Mouse (Mus musculus) thymus, postnatal 14 days (tissue): ENCODE data around the gene Crtc1.
A peak's percentile ranks its signal among the peaks of the same experiment; 100 is the strongest.

Experiments
- DNase-seq: peaks from one replicate; pipeline ENCODE4 v3.0.0; 2021

Gene Crtc1

DNA sequence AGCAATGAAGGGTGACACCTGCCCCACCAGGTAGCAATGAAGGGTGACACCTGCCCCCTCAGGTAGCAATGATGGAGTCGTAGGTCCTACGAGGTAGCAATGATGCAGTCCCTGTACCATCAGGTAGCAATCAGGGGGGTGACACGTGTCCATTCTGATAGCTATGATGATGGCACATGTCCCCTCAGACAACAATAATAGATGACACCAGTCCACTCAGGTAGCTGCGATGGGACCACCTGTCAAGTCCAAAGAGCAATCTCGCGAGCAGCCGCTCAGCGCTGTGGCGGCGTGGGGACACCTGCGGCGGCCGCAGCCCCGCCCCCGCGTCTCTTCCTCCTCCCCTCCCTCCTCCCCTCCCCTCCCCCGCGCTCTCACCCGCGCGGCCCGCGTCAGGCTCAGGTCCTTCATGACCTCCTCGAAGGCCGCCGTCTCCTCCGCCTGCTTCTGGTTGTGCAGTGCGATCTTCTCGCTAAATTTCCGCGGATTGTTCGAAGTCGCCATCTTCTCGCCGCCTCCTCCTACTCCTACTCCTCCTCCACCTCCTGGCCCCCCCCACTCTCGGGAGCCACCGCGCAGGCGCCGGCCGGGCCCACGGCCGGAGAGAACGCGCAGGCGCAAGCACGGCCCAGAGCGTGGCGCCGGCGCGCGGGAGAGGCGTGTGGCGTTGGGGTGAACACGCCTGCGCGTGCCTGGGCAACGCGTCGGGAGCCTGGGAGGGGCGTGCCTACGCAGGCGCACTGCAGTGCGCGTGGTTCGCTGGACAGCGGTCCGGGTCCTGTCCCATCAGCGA lies at the start of gene Crtc1:
Gene Crtc1, minus strand, starts transcription at position 525 of the 793 bp plus-strand sequence.
- DNase-seq: peak; percentile 98

DNA sequence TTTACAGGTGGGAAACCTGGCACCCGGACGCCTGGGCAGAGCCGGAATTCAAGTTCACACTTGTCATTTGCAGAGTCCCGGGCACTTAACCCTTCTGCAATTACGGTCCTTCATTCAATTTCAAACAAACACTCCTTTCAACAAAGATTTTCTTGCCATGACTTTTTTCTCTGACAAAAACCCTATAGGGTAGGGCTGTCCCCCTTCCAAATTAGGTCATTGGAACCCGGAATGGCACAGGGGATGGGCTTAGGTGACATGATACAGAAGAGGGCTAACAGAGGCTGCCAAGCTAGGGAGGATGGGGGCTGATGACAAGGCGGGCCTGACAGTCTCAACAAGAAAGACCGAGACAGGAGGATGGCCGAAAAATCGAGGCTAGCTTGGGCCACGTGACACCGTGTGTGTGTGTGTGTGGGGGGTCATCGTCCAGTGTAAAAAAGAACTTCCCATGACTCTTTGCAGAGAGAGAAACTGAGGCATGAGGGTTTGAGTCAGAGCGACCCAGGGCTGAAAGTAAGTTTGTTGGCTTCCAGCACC lies 49.6 kb upstream of the Crtc1 start:
- DNase-seq: no peak

DNA sequence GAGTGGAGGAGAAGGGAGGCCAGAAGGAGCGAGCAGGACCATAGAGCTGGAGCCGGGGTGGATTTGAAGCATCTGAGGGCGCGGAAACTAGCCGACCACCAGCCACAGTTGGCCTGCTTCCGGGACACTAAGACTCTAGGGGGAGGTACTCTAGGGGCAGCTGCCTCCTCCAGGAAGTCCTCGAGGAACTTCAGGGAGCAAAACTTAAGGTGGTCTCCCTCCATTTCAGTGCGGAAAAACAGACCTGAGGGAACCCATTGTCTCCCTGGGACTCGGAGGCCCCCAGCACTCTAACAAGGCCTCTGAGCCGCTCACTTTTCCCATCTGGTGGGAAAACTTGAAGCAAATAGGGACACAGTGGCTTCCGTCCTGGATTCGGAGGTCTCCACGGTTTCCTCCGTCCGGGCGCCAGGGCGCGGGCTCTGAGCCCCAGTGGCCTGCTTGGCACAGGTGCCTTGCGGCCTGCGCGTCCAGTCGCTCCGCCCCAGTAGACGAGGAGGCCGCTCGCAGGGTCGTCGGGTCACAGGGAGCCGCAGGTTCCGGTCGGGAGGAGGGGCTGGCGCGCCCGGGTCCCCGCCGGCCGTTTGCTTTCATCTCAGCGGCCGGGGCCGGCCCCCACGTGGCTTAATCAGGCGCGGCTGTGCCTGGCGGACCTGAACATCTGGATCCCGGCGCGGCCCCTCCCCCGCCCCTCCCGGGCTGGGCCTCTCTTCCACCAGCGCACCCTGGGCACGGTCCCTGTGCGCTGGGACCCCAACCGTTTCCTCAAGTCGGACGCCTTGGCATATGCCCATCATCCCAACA lies 48.8 kb upstream of the Crtc1 start:
- peak; percentile 26 for DNase-seq

DNA sequence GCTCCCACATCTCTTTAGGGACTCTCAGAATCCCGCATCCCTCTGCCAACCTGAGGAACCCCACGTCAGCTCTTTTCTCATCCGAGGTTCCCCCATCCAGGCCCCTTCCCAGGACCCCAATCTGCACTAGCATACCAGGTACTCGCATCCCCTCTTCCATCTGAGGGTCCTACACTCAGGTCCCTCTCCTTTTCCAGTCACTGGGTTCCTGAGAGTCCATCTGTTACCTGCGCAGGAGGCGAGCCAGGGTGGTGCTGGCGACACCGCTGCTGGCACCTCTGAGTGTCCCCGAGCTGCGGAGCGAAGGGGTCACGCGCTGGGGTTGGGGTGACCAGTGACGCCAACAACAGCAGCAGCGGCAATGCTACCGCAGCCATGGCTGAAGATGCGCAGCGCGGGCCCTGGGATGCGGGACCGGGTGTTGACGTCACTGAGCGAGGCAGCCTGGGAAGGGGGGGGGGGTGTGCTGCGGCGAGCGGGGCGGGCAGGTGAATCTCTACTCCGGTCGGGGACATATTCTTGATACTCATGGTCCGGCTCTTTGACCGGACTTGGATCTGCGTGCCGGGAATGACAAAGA lies 47.7 kb upstream of the Crtc1 start, which contains the start of gene Tmem59l:
Gene Tmem59l, minus strand, starts transcription at position 418 of the 580 bp plus-strand sequence.
- DNase-seq: no peak

DNA sequence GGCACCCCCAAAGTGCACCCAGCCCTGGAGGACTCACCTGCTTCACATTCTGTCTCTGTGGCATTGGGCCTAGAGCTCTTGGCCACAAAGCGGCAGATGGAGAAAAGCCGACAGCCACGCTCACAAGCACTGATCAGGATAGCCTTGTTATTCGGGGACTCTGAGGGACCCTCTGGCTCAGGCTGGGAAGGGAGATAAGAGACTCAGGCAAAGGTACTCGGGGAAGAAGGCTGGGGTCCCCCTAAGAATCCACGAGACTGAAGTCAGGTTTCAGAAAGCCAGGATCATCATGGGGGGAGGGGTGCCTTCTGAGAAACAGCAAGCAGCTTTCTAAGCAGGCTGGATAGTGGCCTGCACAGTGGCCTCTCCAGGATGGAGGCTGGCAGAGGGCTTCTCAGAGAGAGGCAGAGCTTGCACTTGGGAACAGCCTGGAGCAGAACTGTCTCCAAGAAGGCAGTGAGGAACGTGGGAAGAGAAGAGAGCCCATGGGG lies 46.9 kb upstream of the Crtc1 start:
- no peak for DNase-seq

DNA sequence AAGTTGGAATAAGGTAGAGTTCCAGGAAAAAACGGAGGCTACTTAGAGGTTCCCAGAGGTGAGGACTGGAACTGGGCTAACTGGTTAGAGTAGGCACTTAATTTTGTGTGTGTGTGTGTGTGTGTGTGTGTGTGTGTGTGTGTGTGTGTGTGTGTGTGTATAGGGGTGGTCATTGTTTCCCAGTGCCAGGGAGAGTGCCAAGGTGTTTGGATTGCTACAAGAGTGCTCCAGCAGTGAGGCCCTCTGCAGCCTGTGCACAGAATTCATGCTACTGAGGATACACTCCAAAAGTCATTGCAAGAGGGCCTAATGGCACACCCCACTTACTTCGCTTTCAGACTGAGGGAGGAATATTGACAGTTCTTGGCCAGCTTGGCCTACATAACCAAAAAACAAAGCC lies 43.6 kb upstream of the Crtc1 start:
- DNase-seq: no peak

DNA sequence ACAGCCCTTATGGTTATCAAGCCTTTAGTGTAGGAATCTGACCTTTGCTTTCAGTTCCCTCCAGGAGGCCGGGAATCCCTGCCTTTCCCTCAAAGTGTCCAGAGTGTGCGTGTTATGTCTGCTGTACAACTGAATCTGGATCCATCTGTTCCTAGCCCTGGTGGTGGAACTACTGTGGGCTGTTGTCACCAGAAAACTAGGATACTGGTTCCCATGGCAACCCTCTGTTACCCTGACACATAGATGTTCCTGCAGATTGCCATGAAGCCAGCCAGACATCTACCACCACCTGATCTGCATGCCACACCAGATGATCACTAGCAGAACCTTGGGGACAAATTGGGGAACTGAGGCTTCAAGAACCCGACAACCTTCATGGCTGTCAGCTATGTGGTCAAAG lies 42.5 kb upstream of the Crtc1 start:
- no peak for DNase-seq

DNA sequence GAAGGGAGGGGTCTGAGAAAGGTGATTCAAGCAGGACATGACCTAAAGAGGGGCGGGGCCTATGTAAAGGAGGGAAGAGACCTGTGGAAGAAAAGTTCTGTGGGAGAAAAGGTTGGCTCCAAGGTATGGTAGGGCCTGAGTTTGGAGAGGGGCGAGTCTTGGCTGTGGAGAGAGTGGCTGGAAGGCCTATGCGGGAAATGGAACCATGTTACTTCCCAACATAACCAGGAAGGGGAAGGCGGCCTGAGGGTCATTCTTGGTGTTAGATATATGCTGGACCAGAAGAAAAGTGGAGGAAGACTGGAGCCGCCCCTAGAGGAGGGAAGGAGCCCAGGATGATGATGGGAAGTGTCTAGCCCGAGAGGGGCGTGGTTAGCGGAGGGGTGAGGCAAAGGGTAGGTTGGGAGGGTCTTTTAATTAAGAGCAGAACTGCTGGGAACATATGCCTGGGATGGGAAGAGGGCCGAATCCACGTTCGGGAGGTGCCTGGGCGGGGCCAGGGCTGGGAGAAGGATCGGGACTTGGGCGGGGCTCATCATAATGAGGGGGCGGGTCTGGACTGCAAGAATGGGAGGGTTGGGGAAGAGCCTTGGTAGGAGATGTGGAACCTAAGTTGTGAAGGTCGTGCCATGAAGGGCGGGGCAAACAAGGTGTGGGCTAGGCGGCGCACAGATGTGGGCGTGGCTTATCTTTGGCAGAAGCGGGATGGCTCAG lies 38.0 kb upstream of the Crtc1 start:
- no peak for DNase-seq

DNA sequence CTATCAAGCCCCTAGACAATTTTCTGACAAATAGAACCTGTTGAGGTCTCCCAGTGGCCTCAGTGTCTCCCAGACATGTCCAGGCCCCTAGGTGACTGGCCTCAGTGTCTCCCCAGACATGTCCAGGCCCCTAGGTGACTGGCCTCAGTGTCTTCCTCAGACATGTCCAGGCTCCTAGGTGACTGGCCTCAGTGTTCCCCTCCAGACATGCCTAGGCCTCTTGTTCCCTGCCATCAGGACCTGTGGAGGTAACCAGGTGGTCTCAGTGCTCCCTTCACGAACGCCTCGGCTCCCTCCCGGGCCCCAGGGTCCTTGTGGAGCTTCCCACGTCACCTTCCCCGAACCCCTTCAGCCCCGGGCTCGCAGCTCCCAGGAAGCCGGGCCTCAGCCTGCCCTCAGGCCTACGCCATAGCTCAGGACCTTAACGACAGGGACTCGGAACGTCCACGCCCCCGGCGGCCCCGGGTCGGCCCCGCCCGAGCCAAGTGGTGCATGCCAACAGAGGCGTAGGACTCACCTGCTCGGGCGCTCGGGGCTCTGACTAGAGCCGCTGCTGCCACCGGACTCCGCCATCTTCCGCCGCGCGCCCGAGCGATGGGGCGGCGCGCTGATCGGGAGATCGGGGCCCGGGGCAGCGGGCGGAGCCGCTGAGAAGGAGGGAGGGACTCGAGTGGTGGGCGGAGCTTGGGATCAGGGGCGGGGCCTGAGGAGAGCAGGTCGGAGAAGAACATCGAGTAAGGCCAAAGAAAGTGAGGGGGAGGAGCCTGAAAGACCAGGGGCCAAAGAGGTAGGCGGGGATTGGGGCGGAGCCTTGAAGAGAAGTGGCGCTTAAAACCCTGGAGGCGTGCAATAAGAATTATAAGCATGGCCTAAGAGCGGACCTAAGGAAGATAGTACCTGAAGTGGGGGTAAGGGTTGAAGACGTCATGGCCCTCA lies 37.2 kb upstream of the Crtc1 start, which contains the start of gene Klhl26:
Gene Klhl26, minus strand, starts transcription at position 636 of the 936 bp plus-strand sequence.
- peak; percentile 95 for DNase-seq

DNA sequence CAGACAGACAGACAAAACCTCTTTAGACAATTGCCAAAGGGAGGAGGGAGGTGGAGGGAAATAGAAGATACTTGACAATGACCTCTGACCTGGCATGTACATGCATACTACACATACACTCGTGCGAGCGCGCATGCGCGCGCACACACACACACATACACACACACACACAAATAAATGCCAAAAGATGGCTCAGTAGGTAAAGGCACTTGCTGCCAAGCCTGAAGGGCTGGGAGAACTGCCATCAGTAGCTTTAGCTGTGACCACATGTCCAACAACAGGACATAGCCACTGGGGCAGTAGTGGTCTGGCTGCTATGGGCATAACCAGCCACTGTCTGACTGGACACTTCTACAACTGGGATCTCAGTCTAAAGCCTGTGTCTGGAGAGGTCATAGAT lies 32.5 kb upstream of the Crtc1 start:
- DNase-seq: no peak

DNA sequence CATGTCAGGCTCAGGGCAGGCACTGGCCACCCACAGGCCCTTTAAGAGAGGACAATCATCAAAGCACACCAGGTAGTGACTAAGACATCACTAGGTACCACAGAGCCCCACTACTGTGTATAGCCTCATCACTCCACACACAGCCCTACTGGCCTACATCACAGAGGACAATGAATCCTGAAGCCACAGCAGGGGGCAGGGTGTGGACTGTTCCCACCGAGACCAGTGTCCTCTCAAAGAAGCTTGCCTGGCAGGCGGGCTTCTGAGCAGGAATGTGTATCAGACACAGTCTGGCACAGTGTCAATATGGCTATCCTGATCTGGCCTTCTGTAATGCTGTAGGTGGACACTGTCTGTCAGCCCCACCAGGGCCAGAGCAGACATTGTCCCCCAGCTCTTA lies 30.6 kb upstream of the Crtc1 start:
- no peak for DNase-seq

DNA sequence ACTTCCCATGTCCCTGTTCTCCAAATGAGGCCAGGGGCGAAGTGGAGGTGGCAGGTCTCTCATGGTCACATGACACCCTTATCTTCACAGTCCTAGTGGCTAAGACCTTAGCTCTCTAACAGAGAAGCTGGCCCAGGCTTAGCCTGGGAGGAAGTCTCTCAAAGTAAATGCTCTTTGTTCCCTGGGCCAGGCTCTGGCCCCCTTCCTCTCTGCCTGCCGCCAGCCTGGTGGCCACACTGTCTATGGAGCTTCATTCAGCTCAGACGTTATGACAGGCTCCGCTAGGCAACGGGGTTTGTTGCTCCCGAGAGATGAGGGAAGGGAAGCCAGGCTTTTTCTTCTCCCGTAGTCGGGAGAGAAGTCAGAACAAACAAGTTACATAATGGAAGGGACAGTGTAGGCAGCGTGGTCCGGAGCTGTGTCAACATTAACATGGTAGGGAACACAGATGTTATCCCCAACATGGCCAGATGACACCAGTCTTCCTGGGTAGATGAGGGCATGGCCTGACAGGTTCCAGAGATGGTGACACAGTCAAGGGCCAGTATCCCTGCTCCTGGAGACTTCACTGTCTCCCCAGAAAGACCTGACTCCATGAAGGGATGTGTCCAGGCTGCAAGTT lies 30.0 kb upstream of the Crtc1 start:
- no peak for DNase-seq

DNA sequence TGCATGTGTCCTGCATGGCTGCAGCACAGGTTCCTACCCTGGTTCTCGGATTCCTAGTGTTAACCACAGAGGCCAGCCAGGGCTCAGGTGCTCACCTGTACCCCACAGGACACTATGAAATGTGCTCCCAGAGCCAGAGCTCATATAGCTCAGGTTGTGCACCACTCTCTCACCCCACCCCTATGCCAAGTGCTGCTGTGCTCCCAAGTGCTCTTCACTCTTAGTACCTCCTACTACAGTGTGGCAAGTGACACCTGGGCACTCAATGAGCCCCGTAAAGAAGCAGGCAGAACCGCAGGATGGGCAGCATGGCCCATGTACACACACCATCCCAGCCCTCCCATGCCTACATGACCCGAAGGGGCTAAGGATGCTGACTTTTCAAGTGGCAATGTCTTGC lies 29.4 kb upstream of the Crtc1 start:
- DNase-seq: no peak

DNA sequence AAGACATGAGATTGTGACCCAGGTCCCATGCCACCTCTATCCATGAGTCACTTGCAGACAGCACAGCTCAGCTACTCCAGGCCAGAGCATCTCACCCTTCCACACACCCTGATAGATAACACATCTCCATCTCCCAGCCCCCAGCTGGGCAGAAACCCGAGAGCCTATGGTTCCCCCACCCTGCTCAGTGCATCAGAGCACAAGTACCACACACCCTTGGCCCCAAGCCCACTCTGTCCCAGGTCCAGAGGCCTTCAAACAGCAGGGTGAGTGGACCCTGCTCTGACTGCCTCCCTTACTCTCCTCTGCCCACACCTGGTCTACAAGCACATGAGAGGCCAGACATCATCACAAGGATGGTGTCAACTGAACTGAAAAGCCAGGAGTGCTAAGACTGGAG lies 28.5 kb upstream of the Crtc1 start:
- DNase-seq: no peak

DNA sequence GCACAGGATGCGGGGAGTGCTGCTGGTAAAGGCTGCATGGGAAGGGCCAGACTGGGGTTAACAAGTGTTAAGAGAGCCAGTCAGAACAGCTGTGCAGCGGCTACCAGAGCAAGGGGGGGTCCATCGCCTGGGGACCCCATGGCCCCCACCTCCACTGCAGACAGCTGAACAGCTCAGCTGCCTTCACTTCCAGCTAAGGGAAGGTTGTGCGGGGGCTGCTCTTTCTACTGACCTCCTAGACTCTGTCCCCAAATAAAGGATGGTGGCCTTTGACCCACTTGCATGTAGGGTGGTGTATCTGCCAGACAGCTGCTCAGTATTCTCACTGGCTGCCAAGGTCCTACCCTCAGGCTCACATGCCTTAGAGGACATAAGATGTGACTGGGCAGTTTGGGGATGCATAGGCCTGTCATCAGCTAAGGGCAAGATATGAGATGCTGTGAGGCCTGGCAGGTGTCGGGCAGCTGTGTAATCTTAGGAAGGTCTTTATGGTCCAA lies 27.9 kb upstream of the Crtc1 start:
- no peak for DNase-seq

DNA sequence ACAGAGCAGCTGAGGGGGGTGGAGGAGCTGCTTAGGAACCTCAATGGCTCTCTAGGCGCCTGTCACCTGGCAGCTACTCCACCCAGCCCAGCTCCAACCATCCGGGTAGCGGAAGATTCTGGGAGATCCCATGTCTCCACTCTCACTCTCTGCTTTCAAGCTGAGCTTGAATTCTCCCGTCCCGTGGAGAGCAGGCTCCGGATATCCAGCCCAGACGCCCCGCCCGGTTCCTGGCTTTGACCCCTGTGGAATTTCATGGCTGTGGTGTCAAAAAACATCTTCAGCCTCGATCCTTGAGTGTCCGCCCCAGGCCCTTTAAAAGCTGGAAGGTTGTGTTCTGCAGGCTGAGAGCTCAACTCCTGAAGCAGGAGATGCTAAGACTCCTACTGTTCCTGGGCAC lies 27.4 kb upstream of the Crtc1 start:
- no peak for DNase-seq

DNA sequence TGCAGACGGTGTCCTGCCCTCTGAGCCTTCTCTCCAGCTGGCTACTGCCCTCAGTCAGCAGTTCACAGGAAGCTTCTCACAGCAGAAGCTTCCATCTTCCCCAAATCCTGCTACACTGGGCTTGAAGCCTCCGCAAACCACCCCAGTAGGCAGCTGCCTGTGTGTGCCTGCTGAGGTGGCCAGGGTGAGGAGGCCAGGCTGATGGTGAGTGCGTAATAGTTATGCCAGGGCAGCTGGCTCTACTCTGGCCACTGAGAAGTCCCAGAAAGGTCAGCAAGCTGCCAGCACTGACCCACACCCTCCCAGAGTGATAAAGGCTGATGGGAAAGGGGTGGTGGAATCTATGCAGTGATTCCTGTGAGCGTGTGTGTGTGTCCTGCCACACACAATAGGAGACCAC lies 26.9 kb upstream of the Crtc1 start:
- no peak for DNase-seq

DNA sequence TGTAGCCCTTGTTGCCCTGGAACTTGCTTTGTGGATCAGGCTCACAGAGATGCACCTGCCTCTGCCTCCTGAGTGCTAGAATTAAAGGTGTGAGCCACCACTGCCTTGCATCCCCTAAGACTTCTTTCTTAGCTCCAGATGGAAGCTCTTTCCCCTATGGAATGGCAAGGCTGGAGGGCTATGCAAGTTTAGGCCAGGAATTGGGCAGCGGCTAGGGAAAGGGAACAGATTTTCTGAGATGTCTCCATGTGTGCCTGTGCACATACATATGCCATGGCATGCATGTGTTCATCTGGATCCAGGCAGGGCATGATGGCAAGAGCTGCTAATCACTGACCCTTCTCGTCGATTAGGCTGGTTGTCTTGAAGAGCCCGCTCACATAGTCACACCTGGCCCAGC lies 26.3 kb upstream of the Crtc1 start:
- DNase-seq: no peak

DNA sequence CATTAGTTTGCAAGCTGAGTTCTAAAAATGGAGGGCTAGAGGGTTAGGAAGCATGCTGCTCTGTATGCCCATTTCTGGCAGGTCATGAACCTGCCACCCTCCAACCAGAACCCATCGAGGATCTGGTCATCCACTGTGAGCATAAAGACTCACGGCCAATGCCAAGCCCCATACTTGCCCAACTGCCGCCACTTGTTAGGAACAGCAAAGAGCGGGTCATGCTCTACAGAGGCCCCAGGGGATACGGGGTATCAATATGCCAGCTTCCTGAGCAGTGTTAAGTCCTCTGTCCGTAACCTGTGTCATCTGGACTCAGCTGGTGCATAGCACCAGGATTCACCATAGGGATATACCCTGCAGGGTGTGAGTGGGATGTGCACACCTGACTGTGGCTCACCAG lies 24.8 kb upstream of the Crtc1 start:
- DNase-seq: no peak

DNA sequence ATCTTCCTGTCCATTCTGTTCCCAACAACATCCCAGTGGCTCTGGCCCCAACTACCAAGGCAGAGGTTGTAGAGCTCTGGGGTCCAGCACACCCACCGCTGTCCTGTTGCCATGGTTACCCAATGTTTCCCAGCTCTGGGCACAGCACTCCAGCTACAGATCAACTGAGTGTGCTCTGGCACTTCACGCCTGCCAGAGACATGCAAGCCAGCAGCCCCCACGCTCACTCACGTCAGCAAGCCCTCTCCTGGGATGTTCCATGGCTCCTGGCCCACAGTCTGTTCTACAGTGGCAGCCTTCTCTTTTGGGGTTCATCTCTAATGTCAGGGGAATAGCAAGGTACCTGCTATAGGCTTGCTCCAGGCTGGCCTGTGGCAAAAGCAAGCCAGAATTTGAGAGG lies 23.9 kb upstream of the Crtc1 start:
- no peak for DNase-seq

DNA sequence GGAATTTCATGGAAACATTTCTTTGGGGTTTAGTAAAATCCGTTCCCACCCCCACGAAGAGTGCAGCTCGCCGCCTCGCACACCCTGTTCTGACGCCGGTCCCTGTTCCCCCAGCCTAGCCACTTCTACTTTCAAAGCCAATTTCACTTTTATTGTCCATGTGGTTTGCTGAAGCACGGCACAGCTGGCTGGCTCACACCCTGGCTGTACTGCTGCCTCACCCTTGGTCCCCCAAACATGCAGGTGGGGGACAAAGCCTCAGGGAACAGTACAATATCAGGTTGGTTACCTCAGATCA lies 23.1 kb upstream of the Crtc1 start:
- DNase-seq: no peak
